Mouse (Mus musculus) left cerebral cortex, adult 11 months (tissue): ENCODE data around the gene Lmbrd1.
"Not testable (repeated sequence)": the region's sequence is repeated elsewhere in the genome, so short reads cannot be mapped to it uniquely, and the experiment has no call there.

Source experiments
- DNase-seq: peaks from one replicate; pipeline ENCODE4 v3.0.0; 2022; ENCODE audit warnings: low spot score

Gene Lmbrd1

DNA sequence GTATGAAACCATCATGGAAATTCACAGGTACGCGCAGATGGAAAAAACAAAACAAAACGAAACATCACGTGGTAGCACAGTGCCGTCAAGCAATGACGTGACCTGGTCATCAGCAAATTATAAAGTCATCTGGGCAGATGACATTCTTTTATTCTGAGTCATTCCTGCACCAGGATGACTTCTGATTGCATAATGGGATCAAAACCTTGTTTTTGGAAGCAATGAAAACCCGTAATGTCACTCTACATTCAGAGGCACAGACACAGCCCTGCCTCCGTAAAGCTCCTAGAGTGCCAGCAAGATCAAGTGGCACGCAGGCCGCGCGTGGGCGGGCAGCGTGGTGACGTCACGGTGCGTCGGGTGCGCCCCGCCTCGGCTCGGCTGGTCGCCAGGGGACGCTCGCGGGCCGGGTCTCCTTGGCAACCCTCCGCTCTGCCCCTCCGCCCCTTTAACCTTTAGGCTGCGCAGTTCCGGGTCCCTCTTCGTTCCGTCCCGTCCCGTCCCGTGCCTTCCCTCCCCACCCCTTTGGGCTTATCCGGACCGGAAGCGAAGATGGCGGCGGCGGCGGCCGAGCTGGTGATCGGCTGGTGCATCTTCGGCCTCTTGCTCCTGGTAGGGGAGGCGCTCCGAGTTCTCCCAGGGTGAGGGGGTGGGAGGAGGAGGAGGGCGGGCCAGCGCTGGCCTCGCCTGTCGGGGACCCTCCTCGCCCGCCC is at the start of gene Lmbrd1:
Gene Lmbrd1, plus strand, starts transcription at position 426 of the 713 bp plus-strand sequence.
- DNase-seq, result peak; percentile 95

DNA sequence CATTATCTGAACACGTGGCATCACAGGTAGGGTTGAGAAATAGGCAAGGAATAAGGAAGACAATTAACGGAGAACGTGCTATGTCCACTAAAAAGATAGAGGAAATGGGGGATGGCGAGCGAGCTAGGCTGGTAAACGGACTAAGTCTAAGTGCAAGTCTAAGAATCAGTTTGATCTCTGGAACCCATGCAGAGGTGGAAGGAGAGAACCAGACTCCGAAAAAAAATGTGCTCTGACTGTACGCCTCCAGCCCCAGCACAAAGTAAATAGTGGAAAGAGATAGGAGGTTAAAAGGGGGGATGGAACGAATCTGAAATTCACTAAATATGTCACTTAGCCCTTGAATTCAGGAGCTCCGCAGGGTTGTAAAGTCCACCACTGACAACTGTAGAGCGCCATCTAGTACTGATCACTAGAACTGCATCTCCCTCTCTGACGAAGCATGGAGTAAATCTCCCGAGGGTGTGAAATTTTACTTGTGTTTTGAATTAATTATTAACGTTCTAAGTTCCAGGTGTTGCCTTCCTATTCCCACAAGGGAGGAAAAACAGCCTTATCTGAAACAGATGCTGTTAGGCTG is 44.8 kb upstream of the Lmbrd1 start:
- DNase-seq, result no peak

DNA sequence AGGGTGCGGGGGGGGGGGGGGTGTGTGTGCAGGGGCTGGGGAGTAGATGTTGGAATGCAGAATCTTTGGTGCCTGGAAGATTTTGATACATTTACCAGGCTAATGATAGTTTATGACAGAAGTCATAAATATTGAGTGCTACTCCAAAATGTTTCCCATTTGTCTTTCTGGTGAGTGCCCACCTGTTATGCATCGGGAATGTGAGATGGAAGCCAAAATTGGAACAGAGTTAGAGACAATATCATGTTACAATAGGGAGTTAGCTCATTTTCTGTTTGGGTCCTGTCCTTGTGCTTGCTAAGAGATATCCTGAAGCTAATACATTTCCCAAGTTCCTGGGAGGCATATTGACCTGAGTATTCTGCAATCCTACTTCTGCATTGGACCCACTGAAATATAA is 28.3 kb upstream of the Lmbrd1 start:
- no peak for DNase-seq

DNA sequence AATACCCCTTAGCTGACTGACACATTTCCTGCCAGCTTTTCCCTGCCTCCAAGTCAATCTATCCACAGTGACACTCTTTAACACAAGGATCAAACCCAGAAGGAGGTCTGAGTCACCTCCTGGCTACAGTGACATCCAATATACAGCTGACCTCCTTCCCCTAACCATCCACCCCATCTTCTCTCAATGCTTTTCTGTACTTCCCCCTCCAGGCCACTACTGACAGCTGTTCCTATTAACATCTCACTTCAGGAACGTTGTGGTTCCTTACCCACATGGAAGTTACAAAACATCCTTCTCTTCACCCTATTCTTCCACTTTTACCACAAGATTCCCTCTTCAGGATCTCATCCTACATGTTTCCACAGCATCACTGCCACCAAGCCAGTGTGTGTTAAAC is 18.5 kb upstream of the Lmbrd1 start:
- no peak for DNase-seq

DNA sequence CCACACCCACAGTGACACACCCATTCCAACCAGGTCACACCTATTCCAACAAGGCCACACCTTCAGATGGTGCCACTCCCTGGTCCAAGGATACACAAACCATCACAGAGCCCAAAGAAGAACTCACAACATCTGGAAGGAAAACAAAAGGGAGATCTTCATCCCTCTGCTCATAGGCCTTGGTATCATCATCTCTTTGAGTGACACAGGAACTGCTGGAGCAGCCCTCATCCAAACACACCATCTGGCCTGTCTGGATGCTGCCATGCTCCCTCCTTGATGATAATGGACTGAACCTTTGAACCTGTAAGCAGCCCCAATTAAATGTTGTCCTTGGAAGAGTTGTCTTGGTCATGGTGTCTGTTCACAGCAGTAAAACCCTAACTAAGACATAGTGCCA is 17.8 kb upstream of the Lmbrd1 start:
- DNase-seq, result not testable (repeated sequence)

DNA sequence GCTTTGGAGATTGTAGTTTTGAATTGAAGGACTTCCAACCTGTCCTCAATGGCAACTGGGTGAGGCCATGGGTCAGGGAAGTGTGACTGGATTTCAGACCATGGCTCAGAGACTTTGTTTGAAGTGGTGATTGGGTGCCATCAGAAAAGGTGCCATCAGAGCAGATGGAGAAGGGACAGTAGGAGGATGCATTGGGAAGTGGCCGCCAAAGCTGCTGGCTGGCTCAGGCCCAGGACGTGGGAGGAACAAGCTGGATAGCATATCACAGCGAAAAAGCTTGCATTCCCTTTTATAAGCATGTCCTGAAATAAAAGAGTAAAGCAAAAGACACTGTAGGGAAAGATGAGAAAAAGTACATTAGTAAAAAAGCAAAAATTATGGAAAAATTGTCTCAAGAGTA is 16.9 kb upstream of the Lmbrd1 start:
- peak; percentile 82 for DNase-seq

DNA sequence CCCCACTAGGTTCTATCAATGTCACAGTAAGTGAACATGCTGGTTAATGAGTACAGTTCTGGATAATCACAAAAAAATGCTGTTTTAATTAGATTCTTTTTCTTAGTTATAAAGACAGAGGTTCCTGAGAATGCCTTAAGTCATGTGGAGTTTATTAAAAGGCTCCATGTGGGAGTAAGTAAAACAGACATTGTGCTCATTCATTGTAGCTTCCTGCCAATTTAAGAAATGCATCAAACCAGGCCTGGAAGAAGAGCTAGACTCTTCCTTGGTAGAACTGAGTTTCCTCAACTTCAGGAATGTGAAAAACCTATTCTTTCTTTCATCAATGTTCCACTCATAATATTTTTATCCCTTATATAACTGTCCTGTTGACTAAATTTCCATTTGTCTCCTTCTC is 14.3 kb upstream of the Lmbrd1 start:
- no peak for DNase-seq

DNA sequence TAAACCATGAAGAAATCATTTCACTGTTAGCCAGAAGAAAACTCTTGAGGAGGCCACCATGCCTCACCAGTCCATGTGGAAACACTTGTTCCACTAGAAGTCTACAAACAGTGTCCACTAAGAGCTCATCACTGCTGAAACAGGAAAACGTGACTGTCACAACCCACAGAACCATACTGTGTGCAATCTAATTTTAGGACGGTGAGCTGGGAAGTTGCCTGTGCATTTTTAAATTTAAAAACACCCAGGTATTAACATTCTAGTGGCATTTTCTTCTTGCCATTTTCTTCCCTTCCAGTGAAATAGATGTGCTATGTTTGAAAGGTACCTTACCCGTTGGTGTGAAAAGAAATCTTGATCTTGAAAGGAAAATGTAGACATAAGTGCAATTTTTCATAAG is 5.2 kb upstream of the Lmbrd1 start:
- no peak for DNase-seq

DNA sequence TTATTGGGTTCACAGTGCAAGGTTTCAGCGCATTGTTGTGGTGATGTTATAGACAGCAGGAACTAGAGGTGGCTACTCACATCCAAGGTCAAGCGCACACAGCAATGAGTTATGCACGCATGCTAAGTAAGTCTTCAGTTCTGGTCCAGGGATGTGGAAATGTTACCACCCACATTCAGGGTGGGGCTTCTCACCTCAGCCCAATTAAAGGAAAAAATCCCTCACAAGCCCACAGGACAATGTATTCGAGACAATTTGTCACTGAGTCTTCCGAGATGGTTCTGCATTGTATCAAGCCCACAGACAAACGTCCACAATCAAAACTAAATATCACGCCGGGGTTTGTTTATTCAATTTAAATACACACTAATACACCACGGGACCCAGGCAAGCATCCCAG is 724 bp upstream of the Lmbrd1 start:
- peak; percentile 21 for DNase-seq

DNA sequence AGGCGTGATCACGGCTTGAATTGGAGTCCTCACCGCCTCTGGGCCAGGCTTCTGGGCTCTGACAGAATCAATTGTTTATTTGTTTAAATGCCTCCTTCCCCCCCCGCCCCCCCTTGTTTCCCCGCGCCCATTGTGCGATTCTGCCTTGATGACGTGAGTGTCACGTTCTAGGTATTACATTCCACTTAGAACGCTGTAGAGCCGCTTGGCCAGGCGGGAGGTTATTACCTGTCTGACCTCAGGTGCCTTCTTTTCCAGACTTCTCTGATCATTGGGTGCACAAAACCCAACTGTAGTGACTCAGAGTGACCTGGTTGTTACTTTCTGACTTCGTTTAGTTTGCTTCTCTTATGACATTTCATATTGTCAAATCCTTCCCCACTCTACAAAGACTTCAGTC is 641 bp downstream of the Lmbrd1 start:
- DNase-seq, result no peak

DNA sequence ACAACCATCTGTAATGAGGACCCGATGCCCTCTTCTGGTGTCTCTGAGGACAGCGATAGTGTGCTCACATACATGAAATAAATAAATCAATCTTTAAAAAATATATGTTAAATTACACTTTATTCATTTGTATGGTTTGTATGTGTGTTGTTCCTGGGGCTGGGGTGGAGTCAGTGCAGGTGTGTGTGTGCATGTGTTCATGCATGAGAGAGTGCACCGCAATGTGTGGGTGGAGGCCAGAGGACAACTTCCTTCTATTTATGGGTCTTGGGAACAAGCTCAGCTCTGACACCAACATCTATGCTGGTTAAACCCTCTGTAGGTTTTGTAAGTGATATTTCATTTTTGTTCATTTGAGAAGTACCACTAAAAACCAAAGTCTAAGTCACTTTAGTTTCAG is 2.6 kb downstream of the Lmbrd1 start:
- no peak for DNase-seq

DNA sequence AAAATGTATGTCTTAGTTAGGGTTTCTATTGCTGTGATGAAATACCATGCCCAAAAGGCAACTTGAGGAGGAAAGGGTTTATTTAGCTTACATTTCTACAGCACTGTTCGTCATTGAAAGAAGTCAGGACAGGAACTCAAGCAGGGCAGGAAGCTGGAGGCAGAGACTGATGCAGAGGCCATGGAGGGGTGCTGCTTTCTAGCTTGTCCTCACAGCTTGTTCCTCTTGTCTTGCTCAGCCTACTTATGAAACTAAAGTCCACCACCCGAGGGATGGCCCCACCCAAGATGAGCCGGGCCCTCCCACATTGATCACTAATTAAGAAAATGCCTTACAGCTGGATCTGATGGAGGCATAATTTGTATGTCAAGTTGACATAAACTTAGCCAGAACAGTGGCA is 3.5 kb downstream of the Lmbrd1 start:
- DNase-seq, result no peak

DNA sequence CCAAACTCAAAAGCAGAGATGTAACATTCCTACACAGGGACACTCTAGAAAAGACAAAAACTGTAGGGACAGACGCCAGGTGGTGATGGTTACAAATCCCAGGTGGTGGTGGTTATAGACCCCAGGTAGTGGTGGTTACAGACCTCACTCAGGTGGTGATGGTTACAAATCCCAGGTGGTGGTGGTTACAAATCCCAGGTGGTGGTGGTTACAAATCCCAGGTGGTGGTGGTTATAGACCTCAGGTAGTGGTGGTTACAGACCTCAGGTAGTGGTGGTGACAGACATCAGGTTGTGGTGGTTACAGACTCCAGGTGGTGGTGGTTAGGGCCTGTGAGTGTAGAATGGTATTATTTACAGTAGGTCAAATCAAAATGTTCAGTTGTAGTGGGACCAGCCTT is 5.5 kb downstream of the Lmbrd1 start:
- DNase-seq, result no peak

DNA sequence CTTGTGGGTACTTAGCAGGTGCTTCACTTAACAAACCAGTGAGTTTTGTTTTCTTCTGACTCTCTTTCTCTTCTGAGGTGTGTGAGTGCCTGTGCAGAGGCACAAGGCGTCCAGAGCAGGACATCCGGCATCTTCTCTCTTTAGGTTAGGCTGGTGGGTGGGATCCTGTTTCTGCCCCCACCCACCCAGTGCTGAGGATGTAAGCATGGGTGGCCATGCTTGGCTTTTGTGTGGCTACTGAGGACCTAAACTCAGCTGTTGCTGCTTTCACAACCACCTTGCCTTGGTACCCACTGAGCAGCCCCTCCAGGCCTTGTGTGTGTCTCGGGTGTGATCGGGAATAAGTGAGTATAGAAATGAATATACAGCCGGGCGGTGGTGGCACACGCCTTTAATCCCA is 7.2 kb downstream of the Lmbrd1 start:
- DNase-seq, result no peak

DNA sequence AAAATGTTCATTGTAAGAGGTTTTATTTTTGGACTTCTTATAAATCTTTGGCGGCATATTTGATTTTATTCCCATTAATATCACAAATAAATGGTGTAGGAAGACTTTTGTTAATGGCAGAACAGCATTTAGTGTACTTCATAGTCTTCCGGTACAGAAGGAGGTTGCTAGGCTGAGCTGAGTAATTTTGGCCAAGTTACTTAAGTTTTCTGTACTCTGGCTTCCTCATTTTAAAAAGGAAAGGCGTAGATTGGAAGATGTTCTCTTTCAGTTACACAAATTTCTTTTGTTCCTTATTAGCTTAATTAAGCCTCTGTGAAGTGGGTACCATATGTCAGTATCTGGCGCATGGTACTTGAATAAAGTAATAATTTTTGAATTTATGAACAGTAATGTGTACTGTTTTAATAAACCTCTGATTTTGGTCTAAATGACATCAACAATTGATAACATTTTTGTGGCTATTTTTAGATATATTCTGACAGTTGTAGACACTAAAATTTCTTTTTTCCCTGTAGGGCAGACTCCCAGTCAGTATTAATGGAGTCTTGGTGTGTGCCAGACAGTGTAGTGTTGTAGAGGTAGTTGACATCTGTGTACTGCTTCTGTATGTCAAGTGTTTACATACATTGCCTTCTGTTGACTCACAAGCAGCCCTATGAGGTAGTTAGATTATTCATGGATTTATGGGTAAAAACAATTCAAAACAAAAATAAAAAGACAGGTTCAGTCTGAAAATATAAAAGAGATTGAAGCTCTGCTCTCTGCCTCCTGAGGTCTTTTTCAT is 8.0 kb downstream of the Lmbrd1 start:
- DNase-seq, result no peak

DNA sequence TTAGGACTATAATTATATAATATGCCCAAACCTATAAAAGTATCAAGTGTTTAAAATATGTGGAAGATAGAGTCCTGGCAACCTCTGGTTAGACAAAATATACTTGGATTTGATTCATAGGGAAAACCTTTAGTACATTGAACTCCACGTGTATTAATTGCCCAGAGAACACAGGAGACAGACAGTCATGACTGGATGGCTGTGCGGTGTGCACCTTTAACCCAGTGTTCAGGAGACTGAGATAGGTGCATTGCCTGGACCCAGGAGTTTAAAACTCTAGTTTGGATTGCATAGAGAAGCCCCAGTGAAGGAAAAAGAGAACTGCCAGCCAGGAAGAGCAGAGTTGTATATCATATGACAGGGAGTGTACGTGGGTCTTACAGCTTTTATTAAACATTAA is 19.2 kb downstream of the Lmbrd1 start:
- no peak for DNase-seq

DNA sequence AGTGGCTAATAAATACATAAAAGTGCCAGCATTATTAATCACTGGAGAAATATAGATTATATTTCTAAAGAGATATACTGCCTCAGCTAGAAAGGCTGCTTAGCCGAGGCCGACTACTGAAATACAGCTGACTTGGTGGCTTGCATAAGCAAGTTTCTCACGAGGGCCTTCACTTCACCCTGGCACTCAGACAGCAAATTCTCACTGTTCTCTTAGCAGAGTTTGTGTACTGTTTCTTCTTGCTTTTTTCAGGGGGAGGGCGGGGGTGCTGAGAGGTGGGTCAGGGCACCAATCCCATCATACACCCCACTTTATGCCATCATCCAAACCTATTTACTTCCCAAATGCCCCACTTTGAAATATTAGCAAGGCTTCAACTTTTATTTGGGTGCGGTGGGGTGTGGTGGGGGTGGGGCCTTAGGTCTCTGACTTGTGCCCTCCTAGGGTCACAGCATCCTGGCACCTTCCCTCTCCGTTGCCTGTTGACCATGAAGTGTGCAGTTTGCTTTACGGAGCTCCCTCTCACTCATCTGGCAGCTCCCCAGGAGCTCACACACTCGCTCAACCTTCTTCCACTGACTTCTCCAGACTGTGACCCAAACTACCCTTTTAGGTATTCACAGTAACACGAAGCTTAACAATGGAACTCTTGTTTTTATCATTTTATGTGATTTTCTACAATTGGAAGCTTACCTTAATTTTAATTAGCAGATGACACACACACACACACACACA is 19.9 kb downstream of the Lmbrd1 start:
- no peak for DNase-seq

DNA sequence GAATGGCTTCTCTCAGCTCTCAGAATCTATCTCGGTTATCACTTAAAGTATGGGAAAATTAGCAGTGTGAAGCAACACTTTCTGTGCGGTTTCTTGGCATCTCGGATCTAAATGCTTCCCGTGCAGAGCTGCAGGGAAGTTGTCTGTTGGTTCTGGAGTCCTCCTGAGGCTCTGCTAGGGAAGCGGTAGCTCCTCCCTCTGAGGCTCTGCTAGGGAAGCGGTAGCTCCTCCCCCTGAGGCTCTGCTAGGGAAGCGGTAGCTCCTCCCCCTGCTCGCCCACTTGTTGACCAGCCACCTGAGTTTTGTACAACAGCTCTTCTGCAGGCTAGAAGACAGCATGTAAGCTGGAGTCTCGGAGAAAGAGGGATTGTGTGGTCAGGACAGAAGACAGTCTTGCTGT is 20.9 kb downstream of the Lmbrd1 start:
- no peak for DNase-seq

DNA sequence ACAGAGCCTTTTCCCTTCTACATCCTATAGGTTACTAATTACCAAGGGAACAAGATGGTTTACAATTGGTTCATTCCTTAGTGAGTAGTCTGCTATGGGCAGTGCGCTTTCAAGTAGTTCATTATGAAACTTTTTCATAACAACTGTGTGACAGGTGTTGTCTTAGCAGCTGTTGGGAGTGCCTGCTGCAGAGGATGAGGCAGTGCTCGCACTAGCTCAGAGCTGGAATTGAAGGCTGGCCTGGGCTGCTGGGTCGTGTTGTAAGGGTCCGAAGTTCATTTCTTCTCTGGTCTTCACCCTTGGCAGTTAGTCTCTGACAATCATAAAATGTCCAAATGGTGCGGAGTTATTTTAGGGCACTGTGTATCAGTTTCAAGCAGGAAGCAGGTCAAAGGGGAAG is 21.8 kb downstream of the Lmbrd1 start:
- no peak for DNase-seq

DNA sequence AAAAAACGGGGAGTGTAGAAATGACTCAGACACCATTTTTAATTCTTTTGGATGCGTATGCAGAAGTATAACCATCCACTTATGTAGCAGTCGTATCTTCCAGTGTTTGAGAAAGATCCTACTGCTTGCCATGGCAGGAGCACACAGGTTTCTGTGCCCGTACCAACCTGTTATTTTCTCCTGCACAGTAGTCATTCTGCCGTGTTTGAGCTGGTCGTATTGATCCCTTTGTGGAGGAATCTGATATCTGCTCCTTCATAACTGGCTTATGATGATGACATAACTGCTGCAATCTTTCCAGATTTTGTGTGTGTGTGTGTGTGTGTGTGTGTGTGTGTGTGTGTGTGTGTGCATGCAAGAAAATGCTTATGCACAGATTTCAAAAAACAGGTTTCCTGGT is 25.4 kb downstream of the Lmbrd1 start:
- no peak for DNase-seq

DNA sequence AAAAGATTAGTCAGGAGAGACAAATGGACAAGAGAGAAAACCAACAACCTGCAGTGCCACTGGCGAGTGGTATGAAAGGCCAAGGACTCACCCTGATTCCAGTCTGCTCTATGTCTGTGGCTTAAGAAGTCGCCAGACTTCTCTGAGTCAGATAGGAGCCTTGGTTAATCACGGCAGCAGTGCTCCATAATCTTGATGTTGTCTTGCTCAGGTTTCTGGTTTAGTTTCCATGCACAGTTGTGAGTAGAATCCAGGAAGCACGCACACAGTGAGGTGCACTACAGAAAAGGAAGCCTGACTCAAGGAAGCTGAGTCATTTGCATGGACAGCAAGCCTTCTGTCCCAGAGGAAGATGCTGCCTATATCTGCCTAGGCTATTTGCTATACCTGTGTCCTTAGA is 37.9 kb downstream of the Lmbrd1 start:
- no peak for DNase-seq

DNA sequence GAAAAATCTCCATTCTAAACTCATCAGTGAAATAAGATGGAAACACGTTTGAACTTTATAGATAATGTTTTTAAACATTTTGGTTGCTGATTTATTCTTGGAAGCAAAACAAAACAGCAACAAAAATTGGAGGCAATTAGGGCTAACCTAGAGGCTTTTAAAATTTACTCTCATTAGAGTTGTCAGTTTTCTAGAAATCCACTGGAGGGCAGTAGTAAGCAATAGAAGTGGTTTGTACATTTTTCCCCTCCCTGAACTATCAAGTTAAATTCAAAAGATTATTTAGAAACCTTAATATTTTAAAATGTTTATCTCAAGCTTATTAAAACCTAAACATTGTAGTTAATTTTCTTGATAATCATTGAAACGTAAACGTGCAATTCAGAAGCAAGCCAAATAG is 41.2 kb downstream of the Lmbrd1 start:
- no peak for DNase-seq

DNA sequence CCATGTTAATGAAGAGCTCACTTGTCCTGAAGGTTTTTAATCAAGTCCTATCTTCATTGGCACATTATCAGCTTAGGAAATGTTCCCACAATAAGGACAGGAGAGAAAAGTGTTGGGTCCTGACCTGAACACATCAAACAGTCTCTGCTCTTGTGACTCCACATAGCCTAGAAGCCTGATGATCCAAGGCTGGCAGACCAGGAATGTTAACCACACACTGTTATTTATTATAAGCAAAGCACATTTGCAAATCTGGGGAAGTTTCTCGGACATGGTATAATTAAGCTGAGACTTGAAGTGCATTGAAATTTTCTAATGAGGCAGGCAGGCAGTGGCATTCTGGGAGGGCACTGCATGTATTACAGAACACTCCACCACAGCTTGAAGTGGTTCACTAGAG is 41.8 kb downstream of the Lmbrd1 start:
- no peak for DNase-seq
